Mouse (Mus musculus) MEL (cell line): Measurements from ENCODE around the gene Ncbp1. TPM values are rescaled to one million over a fixed set of nuclear protein-coding genes. Genes with fewer than 3 reads are reported as not detected.
A peak's percentile ranks its signal among the peaks of the same experiment; 100 is the strongest.
"Not testable (repeated sequence)": the region's sequence is repeated elsewhere in the genome, so short reads cannot be mapped to it uniquely, and the experiment has no call there.

Experiments used
- DNase-seq: peaks from one replicate; pipeline ENCODE4 v3.0.0; 2011; ENCODE audit warnings: low read depth, low spot score
- H3K27ac ChIP-seq: 2 replicates; pipeline ENCODE4 v1.5.1; 2012; ENCODE audit warnings: low read depth, mild to moderate bottlenecking, control low read depth, low read length, moderate library complexity; ENCODE audit not compliant: control insufficient read depth
- H3K27me3 ChIP-seq, 2 experiments: fragments of 150-350 bp in 1 of 2; sonication (generic) in 1 of 2; 2 replicates each; pipeline ENCODE4 v1.6.1; 2012; ENCODE audit warnings: low read length in 2 of 2, mild to moderate bottlenecking in 2 of 2, improper control_type of control experiment in 1 of 2, moderate library complexity in 1 of 2; ENCODE audit not compliant: insufficient read depth in 2 of 2, control insufficient read depth in 1 of 2
- H3K36me3 ChIP-seq, 2 experiments: 2 replicates each; pipeline ENCODE4 v1.6.1; 2012 to 2014; ENCODE audit warnings: low read length in 2 of 2, improper control_type of control experiment in 1 of 2, inconsistent platforms in 1 of 2, mild to moderate bottlenecking in 1 of 2; ENCODE audit not compliant: insufficient read depth in 2 of 2, control insufficient read depth in 1 of 2
- H3K4me1 ChIP-seq, 2 experiments: fragments of 150-350 bp in 1 of 2; sonication (generic) in 1 of 2; 2 replicates each; pipeline ENCODE4 v1.6.1; 2012; ENCODE audit warnings: low read length in 2 of 2, improper control_type of control experiment in 1 of 2, mild to moderate bottlenecking in 1 of 2; ENCODE audit not compliant: insufficient read depth in 2 of 2, control insufficient read depth in 1 of 2
- H3K4me3 ChIP-seq, 2 experiments: fragments of 150-350 bp in 1 of 2; sonication (generic) in 1 of 2; 2 replicates each; pipeline ENCODE4 v1.5.1; 2012; ENCODE audit warnings: low read depth in 2 of 2, low read length in 2 of 2, mild to moderate bottlenecking in 2 of 2, moderate library complexity in 2 of 2, control low read depth in 1 of 2, improper control_type of control experiment in 1 of 2; ENCODE audit not compliant: control insufficient read depth in 1 of 2, insufficient read depth in 1 of 2
- H3K79me2 ChIP-seq: 2 replicates; pipeline ENCODE4 v1.6.1; 2012; ENCODE audit warnings: mild to moderate bottlenecking, low read length, moderate library complexity; ENCODE audit not compliant: control insufficient read depth, poor library complexity, insufficient read depth
- H3K9ac ChIP-seq: 2 replicates; pipeline ENCODE4 v1.6.1; 2012; ENCODE audit warnings: low read depth, mild to moderate bottlenecking, control low read depth, low read length, moderate library complexity; ENCODE audit not compliant: control insufficient read depth, poor library complexity, severe bottlenecking
- H3K9me3 ChIP-seq: fragments of 150-350 bp; sonication (generic); replicated peaks from 2 replicates; pipeline ENCODE4 v1.6.1; 2012; ENCODE audit warnings: mild to moderate bottlenecking, low read length, improper control_type of control experiment, moderate library complexity; ENCODE audit not compliant: insufficient read depth
- CTCF ChIP-seq, 3 experiments: IDR thresholded peaks in 2 of 3; conservative IDR thresholded peaks in 1 of 3; 2 replicates each; pipeline ENCODE4 v1.5.1; 2011 to 2012; ENCODE audit warnings: low read length in 3 of 3, low read depth in 2 of 3, mild to moderate bottlenecking in 2 of 3, improper control_type of control experiment in 1 of 3, inconsistent platforms in 1 of 3, mixed read lengths in 1 of 3, moderate library complexity in 1 of 3; ENCODE audit not compliant: control insufficient read depth in 1 of 3, insufficient read depth in 1 of 3, poor library complexity in 1 of 3, severe bottlenecking in 1 of 3
- MAX ChIP-seq: IDR thresholded peaks from 2 replicates; pipeline ENCODE4 v1.6.1; 2011; ENCODE audit warnings: low read length, improper control_type of control experiment
- MYB ChIP-seq: IDR thresholded peaks from 2 replicates; pipeline ENCODE4 v1.6.1; 2011; ENCODE audit warnings: mild to moderate bottlenecking, low read depth, low read length, improper control_type of control experiment
- POLR2A ChIP-seq, 2 experiments: IDR thresholded peaks; 2 replicates each; pipeline ENCODE4 v1.6.1; 2011 to 2012; ENCODE audit warnings: low read length in 2 of 2, mild to moderate bottlenecking in 2 of 2, control low read depth in 1 of 2, improper control_type of control experiment in 1 of 2, low read depth in 1 of 2, moderate library complexity in 1 of 2; ENCODE audit not compliant: control insufficient read depth in 1 of 2, insufficient read depth in 1 of 2, poor library complexity in 1 of 2
- RAD21 ChIP-seq: IDR thresholded peaks from 2 replicates; pipeline ENCODE4 v1.6.1; 2011; ENCODE audit warnings: mild to moderate bottlenecking, low read depth, low read length, improper control_type of control experiment
- SIN3A ChIP-seq: IDR thresholded peaks from 2 replicates; pipeline ENCODE4 v1.6.1; 2012; ENCODE audit warnings: low read length, improper control_type of control experiment, inconsistent platforms
- TCF12 ChIP-seq: IDR thresholded peaks from 2 replicates; pipeline ENCODE4 v1.6.1; 2014; ENCODE audit warnings: low read depth, mild to moderate bottlenecking, inconsistent platforms, low read length, improper control_type of control experiment, moderate library complexity
- polyA plus RNA-seq, 2 experiments: library from polyadenylated mRNA; stranded (reverse) in 1 of 2; unstranded in 1 of 2; fragments of >175 nt in 1 of 2; fragments of >200 nt in 1 of 2; gene quantifications; 2 replicates each; pipeline versions ENCODE4 v1.2.1 to v1.2.4; 2012; ENCODE audit warnings: low replicate concordance in 2 of 2, low read depth in 1 of 2; ENCODE audit not compliant: insufficient read length in 2 of 2, insufficient read depth in 1 of 2, missing spikeins in 1 of 2
- total RNA-seq: library from RNA; depleted of rRNA; stranded (reverse); fragments of 300-350 nt; gene quantifications from 2 replicates; pipeline ENCODE4 v1.2.3, GENCODE M21; 2012

The Ncbp1 gene
- total and polyA plus RNA-seq, 3 experiments = 86.6 to 106 TPM; not detected in 1

- H3K79me2 ChIP-seq = no peaks in the 10 kb centered on the region; the same call in 1 of the 2 replicates
Observed at GRCm38 (mm10) chr4:46185890-46186289, 47.5 kb downstream of the Ncbp1 start.

GRCm38 (mm10) chr4:46186466-46186865 is 48.1 kb downstream of the Ncbp1 start:
- no peak overlapping the region for H3K27ac ChIP-seq
- no peaks in the 10 kb centered on the region; the same call in 1 of the 2 replicates for H3K79me2 ChIP-seq
- H3K36me3 ChIP-seq = peaks cover 0 to 7% of the 10 kb centered on the region in 2 experiments; a peak in 2 of 4 replicates
- H3K4me1 ChIP-seq = no peaks in the 10 kb centered on the region
- H3K27me3 ChIP-seq = no peaks in the 10 kb centered on the region
- TF ChIP-seq POLR2A (IDR thresholded peaks at IDR 0.05; ENCODE audit: control insufficient read depth in 1 of 2, insufficient read depth in 1 of 2, low read depth in 1 of 2, low read length in 2 of 2, poor library complexity in 1 of 2) (no peak), MAX (no peak), CTCF (IDR thresholded peaks at IDR 0.05 in 2 of 3, conservative IDR thresholded peaks at IDR 0.05 in 1 of 3; ENCODE audit: control insufficient read depth in 1 of 3, insufficient read depth in 1 of 3, low read depth in 2 of 3, low read length in 3 of 3, poor library complexity in 1 of 3, severe bottlenecking in 1 of 3) (no peak), MYB (no peak), TCF12 (no peak), SIN3A (no peak), RAD21 (no peak)
- DNase-seq = no peak
- H3K4me3 ChIP-seq = no peak overlapping the region
- no peaks in the 10 kb centered on the region for H3K9me3 ChIP-seq
- H3K9ac ChIP-seq = no peak overlapping the region

More at GRCm38 (mm10) chr4:46185890-46186289, 47.5 kb downstream of the Ncbp1 start:
- no peak for TF ChIP-seq MAX
- Histone ChIP-seq H3K27ac (no peak overlapping the region), H3K4me1 (no peaks in the 10 kb centered on the region), H3K9ac (no peak overlapping the region), H3K4me3 (no peak overlapping the region), H3K9me3 (no peaks in the 10 kb centered on the region), H3K36me3 (peaks cover 0 to 7% of the 10 kb centered on the region in 2 experiments; a peak in 2 of 4 replicates), H3K27me3 (no peaks in the 10 kb centered on the region)
- DNase-seq = no peak

GRCm38 (mm10) chr4:46192011-46192410 is 53.6 kb downstream of the Ncbp1 start:
- H3K36me3 ChIP-seq, H3K79me2 ChIP-seq, H3K4me1 ChIP-seq, H3K27ac ChIP-seq, H3K9ac ChIP-seq, H3K27me3 ChIP-seq, H3K9me3 ChIP-seq: not testable (repeated sequence)
- DNase-seq = peak; percentile 44
- TF ChIP-seq CTCF (IDR thresholded peaks at IDR 0.05 in 2 of 3, conservative IDR thresholded peaks at IDR 0.05 in 1 of 3; ENCODE audit: control insufficient read depth in 1 of 3, insufficient read depth in 1 of 3, low read depth in 2 of 3, low read length in 3 of 3, poor library complexity in 1 of 3, severe bottlenecking in 1 of 3) (peak in 2 of 3 experiments; percentile 15 to 18; a peak in 3 of 6 replicates), RAD21 (peak; percentile 2; the same call in 1 of the 2 replicates)
- TF ChIP-seq, all 39 proteins: peak for 2; not testable (repeated sequence) for 37
- not testable (repeated sequence) for H3K4me3 ChIP-seq
